Mouse (Mus musculus): ENCODE results near the gene Dnajc30. TPM values are rescaled to one million over a fixed set of nuclear protein-coding genes. Genes with fewer than 3 reads are reported as not detected.
A peak's percentile ranks its signal among the peaks of the same experiment; 100 is the strongest.

Gene Dnajc30
- polyA plus RNA-seq, 1 experiment = 47.3 TPM

DNA sequence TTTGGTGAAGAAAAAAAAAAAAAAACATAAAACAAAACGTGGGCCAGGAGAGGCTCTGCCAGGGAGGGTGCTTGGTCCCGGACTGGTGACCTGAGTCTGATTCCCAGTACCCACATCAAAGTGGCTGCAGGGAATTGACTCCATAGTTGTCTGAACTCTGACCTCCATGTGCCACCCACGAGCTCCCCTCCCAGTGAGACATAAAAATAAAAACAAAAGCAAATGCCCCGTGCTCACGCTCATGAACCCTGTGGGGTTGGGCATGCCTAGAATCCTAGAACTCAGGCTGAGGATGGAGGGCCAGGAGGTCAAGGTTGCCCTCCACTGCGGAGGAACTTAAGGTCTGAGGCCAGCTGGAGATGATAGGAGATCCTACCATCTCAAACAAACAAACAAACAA, 45.0 kb downstream of the Dnajc30 start:
- DNase-seq = peak; percentile 85
- H3K27ac ChIP-seq (ENCODE audit: insufficient read depth, low read depth, low read length) = peak overlapping the region; percentile 79
- WGBS = 39% methylated on average over 6 of the region's 6 CpGs

DNA sequence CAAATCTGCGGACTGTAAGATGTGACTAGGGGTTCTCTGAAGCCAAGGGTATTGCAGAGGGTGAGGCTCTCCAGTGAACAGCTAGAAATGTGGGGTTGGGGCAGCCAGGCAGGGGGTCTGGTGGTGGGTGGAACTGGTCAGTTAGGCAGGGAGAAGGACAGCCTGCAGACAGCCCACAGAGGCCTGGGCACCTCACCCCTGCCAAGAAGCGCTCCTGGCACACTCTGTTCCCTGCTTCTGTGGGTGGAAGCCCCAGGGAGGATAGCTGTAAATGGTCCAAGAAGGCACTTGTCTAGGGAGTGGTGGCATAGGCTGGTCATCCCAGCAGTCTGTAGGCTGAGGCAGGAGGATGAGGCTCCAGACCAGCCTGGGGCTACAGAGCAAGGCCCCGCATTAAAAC, 45.4 kb downstream of the Dnajc30 start:
- no peaks in the 10 kb centered on the region for H3K27me3 ChIP-seq (replicated peaks; ENCODE audit: control insufficient read depth, insufficient read depth, low read length)
- WGBS = 74% methylated on average over 3 of the region's 3 CpGs
- H3K4me3 ChIP-seq (ENCODE audit: insufficient read depth, low read depth, low read length) = no peak overlapping the region

More for the DNA sequence above, 45.0 kb downstream of the Dnajc30 start:
- Histone ChIP-seq H3K36me3 (ENCODE audit: control insufficient read depth, insufficient read depth, low read length) (no peaks in the 10 kb centered on the region), H3K27me3 (replicated peaks; ENCODE audit: control insufficient read depth, insufficient read depth, low read length) (no peaks in the 10 kb centered on the region), H3K4me1 (ENCODE audit: control insufficient read depth, insufficient read depth, low read length) (peaks cover 9% of the 10 kb centered on the region), H3K4me3 (ENCODE audit: insufficient read depth, low read depth, low read length) (no peak overlapping the region)
- TF ChIP-seq POLR2A (IDR thresholded peaks at IDR 0.05; ENCODE audit: low read depth, low read length) = no peak
- no peak for TF ChIP-seq CTCF (conservative IDR thresholded peaks at IDR 0.05; ENCODE audit: insufficient read depth, insufficient read length, low read depth, low read length)

DNA sequence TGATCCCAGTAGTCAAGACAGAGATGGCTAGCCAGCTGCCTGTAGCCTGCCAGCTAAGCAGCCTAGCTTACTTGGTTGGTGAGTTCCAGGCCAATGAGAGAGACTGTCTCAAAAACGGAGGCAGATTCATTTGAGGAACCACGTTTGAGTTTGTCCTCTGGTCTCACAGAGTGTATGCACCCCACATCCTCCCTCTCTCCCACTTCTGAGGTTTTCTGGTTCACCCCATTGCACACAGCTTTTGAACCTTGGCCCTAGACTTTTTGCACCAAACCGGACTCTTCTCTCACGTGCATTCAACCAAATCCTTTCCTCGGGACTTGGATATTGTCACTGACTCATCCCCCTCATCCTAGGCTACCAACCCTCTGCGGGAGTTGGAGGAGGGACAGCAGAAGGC, 46.0 kb downstream of the Dnajc30 start:
- 46% methylated on average over 6 of the region's 6 CpGs for WGBS
- TF ChIP-seq POLR2A (IDR thresholded peaks at IDR 0.05; ENCODE audit: low read depth, low read length) (no peak), CTCF (conservative IDR thresholded peaks at IDR 0.05; ENCODE audit: insufficient read depth, insufficient read length, low read depth, low read length) (no peak)
- DNase-seq = peak; percentile 89

More for the DNA sequence above, 45.4 kb downstream of the Dnajc30 start:
- Histone ChIP-seq H3K4me1 (ENCODE audit: control insufficient read depth, insufficient read depth, low read length) (peaks cover 9% of the 10 kb centered on the region), H3K36me3 (ENCODE audit: control insufficient read depth, insufficient read depth, low read length) (no peaks in the 10 kb centered on the region), H3K27ac (ENCODE audit: insufficient read depth, low read depth, low read length) (peak overlapping the region; percentile 79)
- DNase-seq = peak; percentile 66
- TF ChIP-seq CTCF (conservative IDR thresholded peaks at IDR 0.05; ENCODE audit: insufficient read depth, insufficient read length, low read depth, low read length) = no peak
- no peak for TF ChIP-seq POLR2A (IDR thresholded peaks at IDR 0.05; ENCODE audit: low read depth, low read length)

DNA sequence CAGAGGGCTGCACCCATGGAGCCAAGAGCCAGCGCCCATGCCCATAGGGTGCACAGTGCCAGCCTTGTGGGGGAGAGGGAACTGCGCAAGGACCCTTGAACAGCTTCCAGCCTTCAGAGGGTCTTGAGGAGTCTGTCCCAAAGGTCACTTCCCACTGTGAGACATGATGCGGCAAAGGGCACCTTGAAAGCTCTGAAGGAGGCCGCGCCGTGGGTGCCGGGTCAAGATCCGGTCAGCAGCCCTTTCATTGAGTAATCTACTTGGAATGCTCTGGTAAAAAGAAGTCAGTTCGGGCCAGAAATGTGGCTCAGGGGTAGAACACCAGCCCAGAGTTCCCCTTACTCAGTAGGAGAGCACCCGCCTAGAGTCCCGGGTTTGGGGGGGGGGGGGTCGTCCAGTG, 49.8 kb downstream of the Dnajc30 start:
- no peaks in the 10 kb centered on the region for H3K36me3 ChIP-seq (ENCODE audit: control insufficient read depth, insufficient read depth, low read length)
- no peaks in the 10 kb centered on the region for H3K27me3 ChIP-seq (replicated peaks; ENCODE audit: control insufficient read depth, insufficient read depth, low read length)
- no peak for TF ChIP-seq CTCF (conservative IDR thresholded peaks at IDR 0.05; ENCODE audit: insufficient read depth, insufficient read length, low read depth, low read length)
- TF ChIP-seq POLR2A (IDR thresholded peaks at IDR 0.05; ENCODE audit: low read depth, low read length) = no peak
- H3K4me3 ChIP-seq (ENCODE audit: insufficient read depth, low read depth, low read length) = no peak overlapping the region
- DNase-seq = peak; percentile 77
- peaks cover 9% of the 10 kb centered on the region for H3K4me1 ChIP-seq (ENCODE audit: control insufficient read depth, insufficient read depth, low read length)
- 57% methylated on average over 12 of the region's 12 CpGs for WGBS
- H3K27ac ChIP-seq (ENCODE audit: insufficient read depth, low read depth, low read length) = peak overlapping the region; percentile 18

More for the DNA sequence above, 46.0 kb downstream of the Dnajc30 start:
- Histone ChIP-seq H3K4me3 (ENCODE audit: insufficient read depth, low read depth, low read length) (no peak overlapping the region), H3K4me1 (ENCODE audit: control insufficient read depth, insufficient read depth, low read length) (peaks cover 9% of the 10 kb centered on the region), H3K27ac (ENCODE audit: insufficient read depth, low read depth, low read length) (peak overlapping the region; percentile 79), H3K27me3 (replicated peaks; ENCODE audit: control insufficient read depth, insufficient read depth, low read length) (no peaks in the 10 kb centered on the region), H3K36me3 (ENCODE audit: control insufficient read depth, insufficient read depth, low read length) (no peaks in the 10 kb centered on the region)

DNA sequence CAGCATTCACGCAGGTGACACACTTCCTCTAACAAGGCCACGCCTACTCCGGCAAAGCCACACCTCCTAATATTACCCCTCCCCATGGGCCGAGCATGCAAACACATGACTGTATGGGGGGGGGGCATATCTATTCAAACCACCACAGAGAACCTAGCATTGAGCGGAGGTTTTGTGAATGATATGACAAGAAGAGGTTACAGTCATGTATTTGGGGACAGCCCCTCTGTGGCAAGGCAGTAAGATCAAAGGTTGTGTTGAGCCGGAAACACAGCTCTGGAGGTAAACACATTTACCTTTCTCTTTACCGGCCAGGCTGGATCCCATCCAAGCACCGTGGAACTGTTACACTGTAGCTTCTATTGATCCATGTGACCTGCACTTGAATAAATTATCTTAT, 51.2 kb downstream of the Dnajc30 start:
- Histone ChIP-seq H3K4me1 (ENCODE audit: control insufficient read depth, insufficient read depth, low read length) (peaks cover 4% of the 10 kb centered on the region), H3K4me3 (ENCODE audit: insufficient read depth, low read depth, low read length) (no peak overlapping the region), H3K27ac (ENCODE audit: insufficient read depth, low read depth, low read length) (no peak overlapping the region), H3K36me3 (ENCODE audit: control insufficient read depth, insufficient read depth, low read length) (no peaks in the 10 kb centered on the region), H3K27me3 (replicated peaks; ENCODE audit: control insufficient read depth, insufficient read depth, low read length) (no peaks in the 10 kb centered on the region)
- 64% methylated on average over 8 of the region's 8 CpGs for WGBS
- DNase-seq = no peak
- no peak for TF ChIP-seq POLR2A (IDR thresholded peaks at IDR 0.05; ENCODE audit: low read depth, low read length)
- no peak for TF ChIP-seq CTCF (conservative IDR thresholded peaks at IDR 0.05; ENCODE audit: insufficient read depth, insufficient read length, low read depth, low read length)

Other genes with a start within 250 kb of the Dnajc30 start
- 0.09 TPM in 1 of 2 replicates, not detected in the other for gene Tmem270, start 157.5 kb upstream of the Dnajc30 start, polyA plus RNA-seq (2012; rRNA removed)
- not detected in 2 replicates for gene Cldn13, start 148.7 kb upstream of the Dnajc30 start, polyA plus RNA-seq (2012; rRNA removed)
- 33.7 and 38.0 TPM in 2 replicates for gene Mettl27, start 131.8 kb upstream of the Dnajc30 start, polyA plus RNA-seq (2012; rRNA removed)
- gene Cldn4, start 117.3 kb upstream of the Dnajc30 start, polyA plus RNA-seq (2012; rRNA removed) = 37.5 and 44.1 TPM in 2 replicates
- 26.7 and 36.7 TPM in 2 replicates for gene Cldn3, start 78.0 kb upstream of the Dnajc30 start, polyA plus RNA-seq (2012; rRNA removed)
- gene Abhd11, start 55.0 kb upstream of the Dnajc30 start, polyA plus RNA-seq (2012; rRNA removed) = 111 and 121 TPM in 2 replicates
- 3.9 and 4.1 TPM in 2 replicates for gene Stx1a, start 40.7 kb upstream of the Dnajc30 start, polyA plus RNA-seq (2012; rRNA removed)
- gene Bud23, start 757 bp downstream of the Dnajc30 start, polyA plus RNA-seq (2012; rRNA removed) = 50.4 and 50.7 TPM in 2 replicates
- gene Vps37d, start 14.1 kb downstream of the Dnajc30 start, polyA plus RNA-seq (2012; rRNA removed) = 7.3 and 8.7 TPM in 2 replicates
- gene Mlxipl, start 25.7 kb downstream of the Dnajc30 start, polyA plus RNA-seq (2012; rRNA removed) = 144 and 170 TPM in 2 replicates
- gene Tbl2, start 85.5 kb downstream of the Dnajc30 start, polyA plus RNA-seq (2012; rRNA removed) = 10.1 and 10.2 TPM in 2 replicates
- 36.7 and 47.9 TPM in 2 replicates for gene Bcl7b, start 104.1 kb downstream of the Dnajc30 start, polyA plus RNA-seq (2012; rRNA removed)
- gene Baz1b, start 123.1 kb downstream of the Dnajc30 start, polyA plus RNA-seq (2012; rRNA removed) = 16.5 and 18.7 TPM in 2 replicates
- 0.67 and 0.83 TPM in 2 replicates for gene Fzd9, start 187.0 kb downstream of the Dnajc30 start, polyA plus RNA-seq (2012; rRNA removed)